Mouse (Mus musculus): Measurements from ENCODE around the gene Ftcd.

GRCm38 (mm10) chr10:76632630-76633029 lies 57.2 kb downstream of the Ftcd start:
- no peak for TF ChIP-seq POLR2A (IDR thresholded peaks at IDR 0.05; ENCODE audit: borderline replicate concordance, control insufficient read depth, low read depth, low read length)
- TF ChIP-seq CTCF (IDR thresholded peaks at IDR 0.05; ENCODE audit: control insufficient read depth, insufficient read depth, low read length) = no peak
